Mouse (Mus musculus): ENCODE results near the gene Donson. TPM values are rescaled to one million over a fixed set of nuclear protein-coding genes. Genes with fewer than 3 reads are reported as not detected.

The Donson gene
- total RNA-seq (2021) = 1 to 10 TPM; 5.1 to 9.8 TPM

DNA sequence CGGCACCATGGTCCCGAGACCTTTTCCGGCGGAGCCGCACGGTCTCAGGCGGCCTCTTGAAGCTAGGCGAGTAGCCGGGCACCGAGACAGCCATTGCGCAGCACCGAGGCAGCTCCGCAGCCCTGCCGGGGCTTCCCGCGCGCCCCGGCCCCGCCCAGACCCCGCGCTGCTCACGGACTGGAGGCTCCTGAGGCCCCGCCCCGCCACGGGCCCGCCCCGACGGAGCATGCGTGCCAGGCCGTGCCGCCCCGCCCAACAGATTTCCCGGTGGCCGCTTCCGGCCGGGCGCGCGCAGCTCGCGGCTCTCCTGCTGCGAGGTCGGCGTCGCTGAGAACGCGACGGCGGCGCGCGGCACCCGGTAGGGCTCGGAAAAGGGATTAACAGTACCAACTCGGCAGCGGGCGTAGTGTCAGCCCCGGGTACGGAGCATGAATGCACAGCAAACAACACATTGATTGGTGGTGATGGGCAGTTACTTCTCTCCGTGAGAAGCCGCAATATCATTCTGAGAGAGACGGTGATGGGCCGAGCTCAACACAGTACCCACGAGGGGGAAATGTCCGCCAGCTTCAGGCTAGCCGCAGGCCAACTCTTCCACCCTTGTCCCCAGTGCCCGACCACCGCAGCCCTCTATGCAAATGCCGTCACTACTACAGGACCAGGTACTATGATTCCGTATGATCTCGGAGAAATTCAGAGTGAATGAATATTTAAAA lies at the start of gene Donson:
Gene Donson, minus strand, starts transcription at position 152 of the 716 bp plus-strand sequence.
- peak; percentile 95 to 96 for DNase-seq
- intact Hi-C loops (cut with DNase I) = no loop called here

DNA sequence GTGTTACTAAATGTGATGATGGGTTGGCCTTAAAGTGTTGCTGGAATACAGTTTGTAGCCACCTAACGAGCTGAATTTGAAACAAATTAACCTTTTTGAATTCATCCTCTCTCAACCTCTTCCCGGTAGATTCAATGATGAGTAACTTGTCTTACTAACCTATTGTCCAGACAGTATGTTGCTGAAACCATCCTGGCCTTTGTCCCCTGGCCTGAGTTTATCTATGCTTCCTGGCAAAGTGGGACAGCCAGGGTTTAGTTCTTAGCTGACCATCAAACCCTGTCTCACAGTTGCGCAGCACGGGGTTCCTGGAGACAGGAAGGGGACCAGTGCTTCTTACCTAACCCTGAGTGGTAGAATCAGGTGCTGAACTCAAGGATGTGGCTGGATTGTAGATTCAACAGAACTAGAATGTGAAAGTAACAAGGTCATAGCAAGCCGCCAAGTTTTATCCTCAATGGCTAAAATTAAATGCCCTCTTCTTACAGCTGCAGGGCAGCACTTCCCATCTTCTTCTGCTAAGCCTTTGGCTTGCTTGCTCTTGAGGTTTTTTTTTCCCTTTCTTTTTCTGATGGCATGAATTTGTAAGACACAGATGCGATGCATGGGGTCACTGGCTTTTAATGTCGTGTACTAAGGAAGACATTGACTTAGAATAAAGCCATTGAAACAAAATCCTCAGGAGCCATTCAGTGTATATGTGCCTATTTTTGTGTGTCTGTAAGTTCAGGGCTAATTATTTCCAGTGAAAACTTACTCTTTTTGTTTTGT lies 47.7 kb upstream of the Donson start:
- no peak for DNase-seq
- intact Hi-C loops (cut with DNase I) = loop anchor here (2.0 kb wide), 1 partner anchor 31 kb away; no protein-coding TSS in a partner anchor

DNA sequence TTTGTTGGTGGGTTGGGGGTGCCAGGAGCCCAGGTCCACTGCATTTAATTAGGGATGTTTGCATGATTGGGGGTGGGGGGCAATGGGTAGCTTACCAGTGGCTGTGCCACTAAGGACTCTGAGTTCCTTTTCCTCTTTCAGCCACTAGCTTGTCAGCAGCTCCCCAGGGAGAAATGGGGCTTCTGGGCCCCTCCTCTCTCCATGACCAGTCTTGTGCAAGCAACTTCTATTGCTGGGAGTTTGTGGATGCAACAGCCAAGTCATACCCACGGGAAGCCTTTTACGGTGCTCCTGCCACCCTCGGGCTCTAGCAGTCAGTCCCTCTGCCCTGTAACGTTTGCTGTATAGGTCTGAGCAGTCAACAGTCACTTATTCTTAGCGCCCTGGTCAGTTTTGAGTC lies 46.2 kb upstream of the Donson start:
- peak; percentile 33 to 36 for DNase-seq
- intact Hi-C loops (cut with DNase I) = loop anchor here (5.0 kb wide), 1 partner anchor 58 kb away; no protein-coding TSS in a partner anchor

DNA sequence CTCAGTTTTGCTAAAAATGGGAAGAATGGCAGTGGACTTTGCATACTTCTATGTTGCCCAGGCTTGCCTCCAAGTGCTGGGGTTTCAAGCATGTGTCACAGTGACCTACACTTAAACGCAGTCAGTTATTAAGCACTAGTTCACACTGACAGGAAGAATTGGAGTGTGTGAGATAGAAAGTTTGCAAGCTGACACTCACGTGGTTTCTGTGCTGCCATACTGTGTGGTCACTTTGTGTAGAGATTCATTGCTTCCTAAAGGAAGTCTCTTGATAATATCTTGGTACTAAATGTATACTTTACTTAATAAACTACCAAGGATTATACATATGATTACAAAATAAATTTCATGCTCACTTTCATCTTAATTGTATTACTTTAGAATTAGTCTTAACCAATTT lies 44.2 kb upstream of the Donson start:
- intact Hi-C loops (cut with DNase I) = loop anchor here (5.0 kb wide), 1 partner anchor 59 kb away; no protein-coding TSS in a partner anchor
- no peak for DNase-seq

DNA sequence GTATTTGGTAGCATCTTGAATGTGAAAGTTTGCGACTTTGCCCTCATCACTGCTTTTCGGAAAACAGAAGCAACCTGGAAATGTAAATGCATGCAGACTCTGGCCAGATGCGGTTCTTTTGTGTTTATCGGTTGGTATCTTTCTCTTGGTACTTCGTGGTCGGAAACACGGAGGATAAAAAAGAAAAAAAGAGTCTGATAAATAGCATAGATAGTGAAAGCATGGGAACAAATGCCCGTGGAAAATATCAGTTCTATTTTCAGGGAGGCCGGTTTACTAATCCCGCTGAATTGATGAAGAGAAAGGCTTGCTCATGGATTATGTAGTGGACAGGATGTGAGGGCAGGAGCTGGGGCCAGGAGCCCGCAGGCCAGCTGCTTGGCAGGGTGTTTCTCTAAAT lies 41.9 kb upstream of the Donson start:
- DNase-seq = peak; percentile 38 to 47
- intact Hi-C loops (cut with DNase I) = loop anchor here (5.0 kb wide), 1 partner anchor 62 kb away; no protein-coding TSS in a partner anchor

DNA sequence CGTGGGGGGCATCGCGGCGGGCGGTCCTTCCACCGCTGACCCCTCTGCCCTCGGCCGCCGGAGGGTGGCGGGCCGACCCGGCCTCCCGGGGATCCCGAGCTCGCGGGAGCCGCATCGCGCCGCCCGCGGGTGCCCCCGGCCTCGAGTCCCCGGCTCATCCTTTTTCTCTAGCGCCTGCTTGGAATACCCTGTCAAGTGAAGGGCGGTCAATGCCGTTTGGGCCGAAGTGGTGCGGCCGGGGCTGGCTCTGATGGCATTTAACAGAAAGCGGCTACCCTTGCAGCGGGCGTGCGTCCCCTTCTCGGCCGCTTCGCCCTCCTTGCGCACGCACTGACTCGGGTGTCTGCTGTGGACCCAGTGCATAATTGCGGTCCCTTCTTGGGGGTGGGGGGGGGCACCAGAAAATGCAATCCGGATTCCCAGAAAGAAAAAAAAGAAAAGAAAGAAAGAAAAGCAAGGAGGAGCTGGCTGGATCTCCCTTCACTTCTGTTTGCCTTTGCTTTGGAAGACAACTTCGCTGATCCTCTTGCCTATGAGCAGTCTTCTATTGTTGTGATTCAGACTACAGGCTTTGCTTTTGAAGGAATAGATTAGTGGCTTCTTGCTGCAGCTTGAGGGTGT lies 41.4 kb upstream of the Donson start:
- peak; percentile 49 to 62 for DNase-seq
- intact Hi-C loops (cut with DNase I) = loop anchor here (5.0 to 10.0 kb wide), 2 partner anchors 62 to 555 kb away; no protein-coding TSS in a partner anchor

DNA sequence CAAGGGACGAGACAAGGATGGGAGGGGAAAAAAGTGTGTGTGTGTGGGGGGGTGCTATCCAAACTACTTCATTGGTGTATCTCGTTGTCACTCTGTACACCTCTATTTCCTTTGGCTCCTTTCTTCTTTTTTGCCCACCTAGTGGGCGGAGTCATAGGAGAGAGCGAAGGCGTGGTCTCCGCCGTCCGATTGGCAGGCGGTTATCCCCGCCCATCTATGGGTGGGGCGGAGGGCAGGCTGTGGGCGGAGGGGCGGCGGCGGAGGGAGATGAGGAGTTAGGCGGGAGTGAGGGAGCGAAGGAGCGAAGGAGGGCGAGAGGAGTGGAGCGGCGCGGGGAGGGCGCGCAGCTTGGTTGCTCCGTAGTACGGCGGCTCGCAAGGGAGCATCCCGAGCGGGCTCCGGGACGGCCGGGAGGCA lies 40.5 kb upstream of the Donson start, which contains the start of gene Itsn1:
Gene Itsn1, plus strand, starts transcription at position 216 of the 417 bp plus-strand sequence.
- intact Hi-C loops (cut with DNase I) = loop anchor here (10.0 kb wide), 1 partner anchor 556 kb away; no protein-coding TSS in a partner anchor
- DNase-seq = peak; percentile 98 to 99

DNA sequence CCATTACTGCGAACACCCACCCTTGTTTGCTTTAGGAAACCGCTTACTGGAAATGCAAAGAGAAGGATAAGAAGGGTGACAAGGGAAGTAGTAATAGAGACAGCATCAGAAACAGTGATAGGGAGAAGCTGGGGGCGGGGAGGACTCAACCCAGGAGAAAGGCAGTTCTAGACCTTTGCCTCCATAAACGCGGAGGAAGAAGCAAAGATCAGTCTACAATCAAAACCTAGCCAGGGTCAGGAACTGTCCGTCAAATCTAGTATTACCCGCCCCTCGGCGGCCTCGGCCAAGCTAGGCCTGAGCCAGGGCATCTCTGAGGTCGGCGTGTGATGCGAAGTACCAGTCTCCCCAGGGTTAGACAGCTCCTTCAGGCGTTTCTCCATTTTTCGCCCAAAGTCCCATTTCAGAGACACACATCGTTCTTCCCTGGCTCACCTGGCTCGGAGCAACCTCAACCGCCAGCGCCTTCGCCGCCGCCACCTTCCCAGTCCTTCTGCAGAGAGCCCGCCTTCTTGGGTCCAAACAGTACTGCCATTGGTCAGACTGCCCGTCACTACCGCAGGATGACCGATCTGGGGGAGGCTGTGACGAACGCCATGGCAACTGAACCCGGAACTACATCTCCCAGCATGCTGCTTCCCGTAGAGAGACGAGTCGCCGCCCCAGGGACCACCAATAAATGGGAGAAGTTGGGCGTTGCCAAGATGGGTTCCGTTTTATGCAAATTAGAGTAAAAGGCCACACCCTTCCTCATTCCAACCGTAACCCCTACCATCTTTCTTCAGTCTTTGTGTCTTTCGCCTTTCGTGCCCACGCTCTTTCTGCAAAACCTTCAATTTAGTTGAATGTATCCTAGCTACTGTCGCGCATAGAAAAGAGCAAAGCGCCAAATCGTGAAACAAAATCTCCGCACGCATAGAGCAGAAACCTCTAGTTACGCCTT lies 39.8 kb upstream of the Donson start, which contains the start of gene Cryzl1:
Gene Cryzl1, minus strand, starts transcription at position 853 of the 943 bp plus-strand sequence.
- intact Hi-C loops (cut with DNase I) = loop anchor here (10.0 kb wide), 1 partner anchor 556 kb away; no protein-coding TSS in a partner anchor
- peak; percentile 99 for DNase-seq

DNA sequence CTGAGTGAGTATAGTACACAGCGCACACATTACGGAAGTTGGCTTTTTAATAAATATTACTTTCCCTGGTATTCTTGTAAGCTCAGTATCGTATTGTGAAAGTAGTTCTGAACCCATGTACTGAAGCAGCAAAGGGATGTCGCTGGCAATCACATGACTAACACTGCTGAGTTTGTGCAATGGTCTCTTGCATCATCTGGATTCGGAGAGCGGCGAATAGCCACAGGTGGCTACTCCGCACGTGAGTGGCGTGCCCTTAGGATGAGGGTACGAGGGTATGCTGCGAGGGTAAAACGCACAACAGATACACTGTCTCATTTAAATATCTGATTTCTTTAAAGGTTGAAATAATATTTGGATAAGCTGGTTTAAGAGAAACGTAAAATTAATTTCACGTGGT lies 38.9 kb upstream of the Donson start:
- intact Hi-C loops (cut with DNase I) = loop anchor here (10.0 kb wide), 1 partner anchor 557 kb away; no protein-coding TSS in a partner anchor
- DNase-seq = no peak

DNA sequence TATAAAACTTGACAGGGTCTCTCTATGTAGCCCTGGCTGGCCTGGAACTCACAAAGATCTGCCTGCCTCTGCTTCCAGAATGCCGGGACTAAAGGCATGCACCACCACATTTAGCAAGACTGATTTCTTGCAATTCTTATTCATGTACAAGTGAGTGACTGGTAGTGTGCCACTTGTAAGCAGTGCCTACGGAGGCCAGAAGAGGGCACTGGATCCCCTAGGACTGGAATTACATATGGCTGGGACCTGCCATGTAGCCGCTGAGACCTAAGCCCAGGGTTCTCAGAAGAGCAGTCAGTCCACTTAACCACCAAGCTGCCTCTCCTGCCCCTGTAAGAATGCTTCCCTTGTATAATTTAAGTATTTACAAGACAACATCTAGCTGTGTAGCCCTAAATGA lies 35.7 kb upstream of the Donson start:
- intact Hi-C loops (cut with DNase I) = loop anchor here (1.0 to 10.0 kb wide), 3 partner anchors 163 to 561 kb away; no protein-coding TSS in a partner anchor
- DNase-seq = peak; percentile 59 to 70

DNA sequence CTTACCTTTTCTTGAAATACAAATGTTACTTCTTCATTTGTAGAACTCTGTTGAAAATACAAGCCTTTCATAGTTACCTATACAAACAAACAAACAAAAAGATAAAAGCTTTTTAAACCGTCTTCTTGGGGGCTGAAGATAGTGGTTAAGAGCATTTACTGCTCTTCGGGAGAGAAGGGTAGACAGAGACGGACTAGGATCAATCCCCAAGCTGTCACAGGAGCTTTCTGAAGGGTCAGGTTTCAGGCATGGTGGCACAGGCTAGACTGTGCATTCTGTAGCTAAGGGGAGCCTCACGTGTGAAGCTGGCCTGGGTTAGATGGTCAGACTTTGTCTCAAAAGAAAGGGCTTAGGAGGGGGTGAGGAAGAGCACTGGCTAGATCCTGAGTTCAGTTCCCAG lies 28.8 kb upstream of the Donson start:
- intact Hi-C loops (cut with DNase I) = no loop called here
- DNase-seq = no peak

DNA sequence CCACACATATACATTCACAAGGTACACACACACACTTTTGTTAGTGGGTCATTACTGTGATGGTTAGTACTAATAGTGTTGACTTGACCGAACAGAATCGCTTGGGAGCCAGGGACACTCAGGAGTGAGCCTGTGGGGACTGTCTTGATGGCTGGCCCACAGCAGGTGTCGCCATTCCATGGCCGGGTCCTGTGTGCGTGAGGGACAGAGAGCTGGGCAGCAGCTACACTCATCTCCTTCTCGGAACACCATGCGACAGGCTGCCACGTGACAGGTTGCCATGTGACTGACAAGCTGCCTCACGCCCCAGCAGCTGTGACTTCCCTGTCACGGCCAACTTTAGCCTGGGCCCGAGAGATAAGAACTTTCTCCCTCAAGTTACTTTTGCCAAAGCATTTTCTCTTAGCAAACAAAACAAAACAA lies 28.4 kb upstream of the Donson start:
- intact Hi-C loops (cut with DNase I) = no loop called here
- DNase-seq = peak; percentile 54 to 59

DNA sequence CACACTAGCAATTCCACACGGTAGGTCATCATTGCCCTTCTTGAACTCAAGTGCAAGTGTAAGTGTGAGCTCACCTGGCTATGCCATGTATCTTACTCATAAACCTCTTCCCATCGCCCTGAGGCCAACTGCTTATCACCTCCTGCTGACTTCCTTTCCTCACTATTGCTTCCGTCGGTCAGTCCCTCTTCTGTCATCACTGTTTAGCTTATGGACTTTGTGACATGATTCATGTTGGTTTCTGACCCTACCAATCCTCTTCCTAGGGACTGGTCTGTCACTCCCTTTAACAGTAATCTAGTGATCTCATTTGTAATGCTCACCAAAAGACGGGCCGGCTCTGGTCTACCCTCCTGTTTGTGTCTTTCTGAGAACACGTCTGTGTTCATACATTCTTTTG lies 21.7 kb upstream of the Donson start:
- intact Hi-C loops (cut with DNase I) = no loop called here
- DNase-seq = no peak

DNA sequence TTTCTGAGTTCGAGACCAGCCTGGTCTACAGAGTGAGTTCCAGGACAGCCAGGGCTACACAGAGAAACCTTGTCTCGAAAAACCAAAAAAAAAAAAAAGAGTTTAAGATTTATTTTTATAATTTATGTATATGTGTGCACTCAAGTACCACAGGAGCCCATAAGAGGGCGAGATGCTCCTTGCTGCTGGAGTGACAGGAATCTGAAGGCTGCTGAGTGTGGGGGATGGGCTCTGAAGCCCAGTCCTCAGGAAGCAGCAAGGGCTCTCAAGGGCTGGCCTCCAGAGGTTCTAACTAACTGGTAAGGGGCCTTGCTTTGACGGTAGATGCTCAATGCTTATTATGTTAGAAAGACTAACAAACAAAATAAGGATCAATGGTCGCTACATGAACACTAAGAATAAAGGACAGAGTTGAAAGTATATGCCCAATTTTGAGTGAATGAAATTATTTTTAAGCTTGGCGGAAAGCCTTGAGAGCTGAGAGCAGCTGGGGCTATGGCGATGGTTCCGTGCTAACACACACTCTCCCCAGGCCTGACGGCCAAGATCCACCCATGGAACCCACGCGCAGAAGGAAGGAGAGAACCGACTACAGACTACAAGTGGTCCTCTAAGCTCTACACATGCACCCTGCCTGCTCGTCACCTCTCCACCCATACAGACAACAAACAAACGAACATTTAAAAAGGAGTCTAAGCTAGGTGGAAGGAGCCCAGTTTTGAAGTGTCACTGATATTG lies 16.2 kb upstream of the Donson start:
- intact Hi-C loops (cut with DNase I) = no loop called here
- no peak for DNase-seq

DNA sequence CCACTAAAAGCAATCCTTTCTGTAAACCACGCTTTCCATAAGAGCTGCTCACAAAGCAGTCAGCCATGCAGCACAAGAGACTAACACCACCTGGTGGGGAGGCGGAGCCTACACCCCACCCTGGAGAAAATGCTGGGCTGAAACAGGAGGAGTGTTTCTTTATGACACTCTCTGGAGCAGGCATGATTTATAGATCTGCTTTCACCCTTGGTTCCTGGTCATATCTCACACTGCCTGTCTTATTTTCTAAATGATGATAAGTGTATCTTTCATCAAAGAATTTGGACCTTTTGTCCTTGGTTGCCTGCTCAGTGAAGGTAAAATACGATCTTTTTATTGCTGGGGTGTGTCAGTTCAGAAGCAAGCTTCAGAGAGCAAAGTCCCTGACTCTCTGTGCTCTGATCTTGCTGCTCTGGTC lies 14.2 kb upstream of the Donson start:
- intact Hi-C loops (cut with DNase I) = no loop called here
- DNase-seq = no peak

DNA sequence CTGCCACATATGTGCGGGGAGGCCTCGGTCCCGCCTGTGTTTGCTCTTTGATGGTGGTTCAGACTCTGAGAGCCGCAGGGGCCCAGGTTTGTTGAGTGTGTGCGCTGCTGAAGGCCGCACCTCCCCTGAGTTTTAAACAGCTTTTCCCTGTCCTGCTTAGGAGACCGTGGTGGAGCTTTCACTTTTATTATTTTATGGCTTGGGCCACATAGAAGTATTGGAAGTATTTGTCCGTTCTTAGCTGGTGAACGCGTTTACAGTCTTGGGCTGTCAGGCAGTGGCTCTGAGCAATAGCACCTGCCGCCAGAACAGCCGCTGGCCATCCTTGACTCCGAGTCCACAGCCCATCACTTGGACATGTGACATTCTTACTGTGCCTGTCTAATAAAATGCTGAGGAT lies 13.3 kb upstream of the Donson start:
- no peak for DNase-seq
- intact Hi-C loops (cut with DNase I) = no loop called here

DNA sequence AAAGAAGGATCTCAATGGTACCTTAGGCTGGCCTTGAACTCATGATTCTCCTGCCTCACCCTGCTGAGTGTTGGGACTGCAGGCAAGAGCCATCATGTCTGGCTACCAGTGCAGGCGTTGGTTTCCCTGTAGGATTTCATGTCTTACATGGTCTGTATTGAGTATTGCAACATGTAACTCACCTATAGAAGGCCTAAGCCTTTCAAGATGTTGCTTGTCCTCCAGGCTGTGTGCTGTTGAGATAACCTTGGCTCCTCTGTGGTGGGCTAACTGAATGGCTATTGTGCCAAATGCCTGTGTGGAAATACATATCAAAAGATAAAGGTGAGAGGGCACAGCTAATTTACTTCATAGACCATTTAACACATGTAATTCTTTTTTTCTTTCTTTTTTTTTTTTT lies 10.4 kb upstream of the Donson start:
- DNase-seq = no peak
- intact Hi-C loops (cut with DNase I) = loop anchor here (10.0 kb wide), 1 partner anchor 606 kb away; the partner anchor contains the start of gene Smim11

DNA sequence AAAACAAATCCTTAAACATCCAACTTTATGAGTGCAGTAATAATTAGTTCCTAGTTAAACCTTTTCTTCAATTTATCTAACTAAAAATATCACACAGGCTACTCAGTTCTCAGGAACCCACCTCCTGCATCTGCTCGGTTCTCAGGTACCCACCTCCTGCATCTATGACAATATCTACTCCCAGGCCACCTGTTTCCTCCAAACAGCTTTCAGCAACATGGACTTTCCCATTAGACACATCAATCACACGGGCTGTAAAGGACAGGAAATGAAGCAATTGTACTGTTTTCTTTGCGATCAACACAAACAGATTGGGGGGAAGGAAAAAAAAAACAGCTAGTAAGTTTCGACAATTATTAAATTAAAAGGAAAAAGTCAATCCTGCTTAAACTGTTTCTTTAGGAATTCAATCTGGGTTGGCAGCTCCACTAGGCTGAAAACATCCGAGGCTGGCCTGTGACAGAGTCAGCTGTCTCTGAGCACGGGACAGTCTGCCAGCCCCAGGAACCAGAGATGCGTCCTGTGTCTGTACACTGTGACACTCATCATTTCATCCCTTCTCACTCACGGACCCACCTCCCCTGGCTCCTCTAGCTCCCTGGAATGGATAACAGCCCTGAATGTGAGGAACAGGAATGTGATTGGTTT lies 6.7 kb upstream of the Donson start:
- no peak for DNase-seq
- intact Hi-C loops (cut with DNase I) = loop anchor here (10.0 kb wide), 1 partner anchor 610 kb away; the partner anchor contains the start of gene Smim11

All from heart, postnatal 10 days (tissue).